Mouse (Mus musculus) olfactory bulb, adult 2 months (tissue): ENCODE data around the gene Reep6.

ENCODE experiments used
- CTCF ChIP-seq: fragments of 200-500 bp; IDR thresholded peaks from 2 replicates; pipeline ENCODE4 v1.5.1; 2012; ENCODE audit warnings: low read depth, mild to moderate bottlenecking, low read length, moderate library complexity; ENCODE audit not compliant: insufficient read depth
- POLR2A ChIP-seq: fragments of 200-500 bp; IDR thresholded peaks from 2 replicates; pipeline ENCODE4 v1.6.1; 2012; ENCODE audit warnings: mild to moderate bottlenecking, low read depth, low read length, moderate library complexity; ENCODE audit not compliant: insufficient read depth

DNA sequence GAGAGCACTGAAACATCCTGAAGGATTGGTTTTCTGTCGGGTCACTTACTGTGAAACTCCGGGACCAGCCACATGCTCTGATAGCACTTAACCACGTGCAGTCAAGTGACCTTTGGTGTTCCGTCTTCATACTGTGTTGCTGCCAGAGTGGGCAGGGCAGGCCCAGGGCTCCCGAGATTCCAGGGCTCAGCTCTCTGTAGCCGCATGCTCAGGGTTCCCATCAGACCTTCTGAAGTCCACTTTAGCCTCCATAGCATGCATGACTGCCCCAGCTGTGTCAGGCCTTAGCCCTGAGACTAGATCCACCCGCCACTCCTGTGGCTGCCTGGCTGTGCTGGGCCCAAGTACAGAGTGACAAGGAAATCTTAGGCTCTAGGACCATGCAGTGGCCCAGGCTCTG is 48.4 kb upstream of the Reep6 start:
- no peak for TF ChIP-seq CTCF
- TF ChIP-seq POLR2A, result no peak
